Mouse (Mus musculus) G1E (cell line): ENCODE measurements at regions not wholly inside any gene's neighbourhood (a gene's known extent, or its start where the extent isn't known, plus 50 kb on each side); places are given as distances from the start of the nearest gene placed in this dataset.

Experiments used
- CTCF ChIP-seq: IDR thresholded peaks from 2 replicates; pipeline ENCODE4 v1.5.1; 2012; ENCODE audit warnings: low read depth, low read length, inconsistent platforms, mixed read lengths
- GATA1 ChIP-seq: IDR thresholded peaks from 2 replicates; pipeline ENCODE4 v1.6.1; 2012; ENCODE audit warnings: borderline replicate concordance, low read length, inconsistent platforms, mixed read lengths
- GATA2 ChIP-seq: IDR thresholded peaks from 2 replicates; pipeline ENCODE4 v1.6.1; 2012; ENCODE audit warnings: low read depth, low read length, inconsistent platforms, borderline replicate concordance
- POLR2AphosphoS5 ChIP-seq: IDR thresholded peaks from 2 replicates; pipeline ENCODE4 v1.6.1; 2012; ENCODE audit warnings: low read depth, low read length, inconsistent platforms; ENCODE audit not compliant: insufficient replicate concordance

DNA sequence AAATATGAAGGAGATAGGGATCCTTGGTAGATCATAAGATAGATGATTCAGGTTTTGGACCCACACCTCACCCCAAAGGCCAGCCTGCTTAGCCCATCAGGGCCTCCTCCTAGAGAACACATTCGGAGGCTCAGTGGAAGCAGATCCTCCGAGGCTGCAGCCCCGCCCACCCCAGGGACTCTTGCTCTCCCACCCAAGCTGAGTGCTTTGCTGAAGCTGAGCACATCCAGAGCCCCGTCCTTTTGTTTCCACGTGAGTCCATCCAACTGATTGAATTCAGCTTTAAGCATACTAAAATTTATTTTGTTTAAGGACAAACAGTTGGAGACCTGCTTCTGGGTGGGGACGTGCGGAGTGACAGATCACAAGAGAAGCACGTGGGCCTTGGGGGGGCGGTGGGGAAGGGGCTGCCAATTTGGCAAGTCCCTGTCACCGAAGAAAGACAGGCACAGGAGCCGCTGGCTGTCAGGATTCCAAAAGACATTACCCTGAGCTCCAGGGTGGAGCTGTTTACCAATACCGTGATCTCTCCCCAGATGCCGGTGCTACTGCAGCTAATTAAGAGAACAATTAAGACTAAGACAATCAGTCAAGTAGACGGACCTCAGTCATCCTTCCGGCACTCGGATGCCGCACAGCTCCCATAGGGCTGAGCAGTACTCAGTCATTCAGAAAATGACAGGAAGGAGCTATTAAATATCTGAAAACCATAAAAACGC is 448.9 kb upstream of the Spred2 start:
- TF ChIP-seq CTCF (no peak), GATA2 (no peak), POLR2AphosphoS5 (no peak), GATA1 (no peak)
